Mouse (Mus musculus) C2C12 (cell line): Measurements from ENCODE around the gene Rbmxl2. TPM values are rescaled to one million over a fixed set of nuclear protein-coding genes. Genes with fewer than 3 reads are reported as not detected.

Source experiments
- H3K27me3 ChIP-seq: one replicate; pipeline ENCODE4 v1.6.1; 2011; ENCODE audit not compliant: control insufficient read depth, insufficient read depth, insufficient read length
- H3K36me3 ChIP-seq: one replicate; pipeline ENCODE4 v1.6.1; 2011; ENCODE audit not compliant: control insufficient read depth, insufficient read depth
- H3K4me3 ChIP-seq: one replicate; pipeline ENCODE4 v1.5.1; 2011; ENCODE audit warnings: mild to moderate bottlenecking, control low read depth; ENCODE audit not compliant: poor library complexity, insufficient read depth, severe bottlenecking
- H3K79me2 ChIP-seq: one replicate; pipeline ENCODE4 v1.6.1; 2011; ENCODE audit not compliant: control insufficient read depth, insufficient read depth
- H3K79me3 ChIP-seq: one replicate; pipeline ENCODE4 v1.6.1; 2011; ENCODE audit warnings: low read depth, control low read depth
- H3ac ChIP-seq: one replicate; pipeline ENCODE3; 2011; ENCODE audit warnings: low read depth; ENCODE audit not compliant: control insufficient read depth, insufficient read length
- CEBPB ChIP-seq: IDR thresholded peaks from one replicate; pipeline ENCODE4 v1.6.1; 2011; ENCODE audit warnings: low read depth, mild to moderate bottlenecking, control low read depth, moderate library complexity
- CTCF ChIP-seq: IDR thresholded peaks from one replicate; pipeline ENCODE4 v1.5.1; 2011; ENCODE audit not compliant: control insufficient read depth, insufficient read depth, insufficient read length
- FOSL1 ChIP-seq: IDR thresholded peaks from one replicate; pipeline ENCODE4 v1.8.0; 2011; ENCODE audit warnings: mild to moderate bottlenecking, low read length; ENCODE audit not compliant: poor library complexity, insufficient read depth, severe bottlenecking
- MAX ChIP-seq: IDR thresholded peaks from one replicate; pipeline ENCODE4 v1.6.1; 2011; ENCODE audit warnings: mild to moderate bottlenecking, control low read depth
- MYOD1 ChIP-seq: IDR thresholded peaks from one replicate; pipeline ENCODE4 v1.6.1; 2011; ENCODE audit warnings: low read depth; ENCODE audit not compliant: control insufficient read depth, insufficient read length
- MYOG ChIP-seq: IDR thresholded peaks from one replicate; pipeline ENCODE4 v1.6.1; 2011; ENCODE audit not compliant: control insufficient read depth, insufficient read length; ENCODE audit errors: extremely low read depth
- USF1 ChIP-seq: IDR thresholded peaks from one replicate; pipeline ENCODE4 v1.6.1; 2011; ENCODE audit warnings: low read depth, mild to moderate bottlenecking, control low read depth, moderate library complexity
- polyA plus RNA-seq: library from polyadenylated mRNA; unstranded; fragments of >200 nt; fragmentation: generic; extraction: Trizol; gene quantifications from one replicate; pipeline ENCODE4 v1.2.1, GENCODE M21; 2012; ENCODE audit warnings: missing spikeins

Rbmxl2 gene
- polyA plus RNA-seq, 1 experiment: not detected

DNA sequence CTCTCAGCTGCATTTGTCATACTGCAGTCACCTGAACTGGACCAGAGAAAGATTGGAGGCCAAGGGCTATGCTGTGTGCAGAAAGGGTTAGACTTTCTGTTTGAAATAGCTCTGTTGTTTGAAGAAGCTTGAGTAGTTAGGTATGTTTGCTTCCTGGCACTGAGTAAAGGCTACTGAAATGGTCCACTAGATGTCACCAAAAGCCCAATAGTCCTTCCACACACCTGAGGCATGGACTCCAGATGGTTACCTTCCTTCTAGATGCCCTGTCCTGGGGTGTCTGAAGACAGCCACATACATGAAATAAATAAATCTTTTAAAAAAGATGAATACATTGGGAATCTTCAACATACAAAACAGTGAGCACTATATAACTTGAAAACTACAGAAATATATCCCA lies 6.5 kb downstream of the Rbmxl2 start:
- no peaks in the 10 kb centered on the region for H3K36me3 ChIP-seq
- H3K27me3 ChIP-seq: no peaks in the 10 kb centered on the region
- H3ac ChIP-seq: no peak overlapping the region
- no peak overlapping the region for H3K4me3 ChIP-seq
- no peaks in the 10 kb centered on the region for H3K79me3 ChIP-seq
- TF ChIP-seq USF1 (no peak), FOSL1 (no peak), MAX (no peak), MYOG (no peak), CEBPB (no peak), MYOD1 (no peak), CTCF (no peak)
- H3K79me2 ChIP-seq: no peaks in the 10 kb centered on the region

DNA sequence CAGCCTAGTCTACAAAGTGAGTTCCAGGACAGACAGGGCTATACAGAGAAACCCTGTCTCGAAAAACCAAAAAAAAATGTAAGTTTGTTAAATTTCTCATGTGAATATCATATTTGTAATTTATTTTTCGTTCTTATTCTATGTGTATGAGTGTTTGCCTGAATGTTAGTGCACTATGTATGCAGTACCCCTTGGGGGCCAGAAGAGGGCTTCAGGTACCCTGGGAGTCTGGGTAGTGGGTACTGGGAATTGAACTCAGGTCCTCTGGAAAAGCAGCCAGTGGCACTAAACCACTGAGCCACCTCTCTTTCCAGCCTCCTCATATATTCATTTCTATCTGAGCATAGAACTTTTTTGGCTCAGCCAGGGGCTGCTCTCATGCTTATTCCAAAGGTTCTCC lies 7.6 kb downstream of the Rbmxl2 start:
- Histone ChIP-seq H3K79me3 (no peaks in the 10 kb centered on the region), H3K36me3 (no peaks in the 10 kb centered on the region), H3K4me3 (no peak overlapping the region), H3K27me3 (no peaks in the 10 kb centered on the region), H3ac (no peak overlapping the region), H3K79me2 (no peaks in the 10 kb centered on the region)
- no peak for TF ChIP-seq MAX
- TF ChIP-seq FOSL1: no peak
- TF ChIP-seq USF1: no peak
- no peak for TF ChIP-seq MYOG
- no peak for TF ChIP-seq CTCF
- no peak for TF ChIP-seq CEBPB
- no peak for TF ChIP-seq MYOD1

DNA sequence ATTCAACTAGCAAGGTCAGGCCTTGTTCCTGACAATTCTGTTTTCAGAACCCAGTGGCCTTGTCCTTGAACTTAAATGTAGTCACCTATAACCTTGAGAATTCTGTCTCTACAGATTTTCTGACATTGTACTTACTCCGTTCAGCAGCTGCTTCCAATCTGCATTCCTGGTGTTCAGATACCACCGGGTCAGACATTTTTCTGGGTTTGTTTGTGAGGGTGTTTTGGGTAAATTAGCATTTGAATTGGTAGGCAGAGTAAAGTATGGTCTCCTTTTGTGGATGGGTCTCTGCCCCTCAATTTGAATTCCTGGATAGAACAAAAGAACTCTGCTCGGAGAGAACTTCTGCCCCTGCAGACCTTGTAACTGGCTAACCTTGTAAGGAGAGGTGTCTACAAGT lies 27.6 kb downstream of the Rbmxl2 start:
- no peak for TF ChIP-seq MAX
- no peak for TF ChIP-seq USF1
- TF ChIP-seq MYOD1: no peak
- no peak for TF ChIP-seq CEBPB
- TF ChIP-seq MYOG: no peak
- TF ChIP-seq CTCF: no peak
- TF ChIP-seq FOSL1: no peak
- Histone ChIP-seq H3K27me3 (no peaks in the 10 kb centered on the region), H3K79me2 (no peaks in the 10 kb centered on the region), H3K36me3 (no peaks in the 10 kb centered on the region), H3K79me3 (no peaks in the 10 kb centered on the region), H3K4me3 (no peak overlapping the region), H3ac (no peak overlapping the region)

DNA sequence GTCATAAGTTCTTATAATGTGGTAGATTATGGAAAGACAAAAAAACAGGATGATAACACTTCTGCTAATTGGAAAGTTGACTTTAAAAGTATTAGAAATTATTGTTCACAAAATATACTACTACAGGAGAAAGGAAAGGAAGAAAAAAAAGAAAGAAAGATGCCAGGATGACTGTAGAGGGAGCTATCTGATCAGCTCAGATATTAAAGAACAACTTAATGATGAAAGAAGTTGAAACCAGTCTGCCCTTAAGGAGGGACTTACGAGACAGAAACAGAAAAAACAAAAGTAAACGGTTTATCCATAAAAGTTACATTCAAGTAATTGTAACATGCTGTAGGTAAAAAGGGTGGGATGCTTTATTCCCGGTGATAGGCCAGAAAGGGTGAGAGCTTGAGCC lies 28.3 kb downstream of the Rbmxl2 start:
- no peaks in the 10 kb centered on the region for H3K27me3 ChIP-seq
- no peak overlapping the region for H3ac ChIP-seq
- H3K79me3 ChIP-seq: no peaks in the 10 kb centered on the region
- H3K36me3 ChIP-seq: no peaks in the 10 kb centered on the region
- H3K79me2 ChIP-seq: no peaks in the 10 kb centered on the region
- TF ChIP-seq MAX (no peak), CTCF (no peak), FOSL1 (no peak), USF1 (no peak), MYOD1 (no peak), MYOG (no peak), CEBPB (no peak)
- H3K4me3 ChIP-seq: no peak overlapping the region

DNA sequence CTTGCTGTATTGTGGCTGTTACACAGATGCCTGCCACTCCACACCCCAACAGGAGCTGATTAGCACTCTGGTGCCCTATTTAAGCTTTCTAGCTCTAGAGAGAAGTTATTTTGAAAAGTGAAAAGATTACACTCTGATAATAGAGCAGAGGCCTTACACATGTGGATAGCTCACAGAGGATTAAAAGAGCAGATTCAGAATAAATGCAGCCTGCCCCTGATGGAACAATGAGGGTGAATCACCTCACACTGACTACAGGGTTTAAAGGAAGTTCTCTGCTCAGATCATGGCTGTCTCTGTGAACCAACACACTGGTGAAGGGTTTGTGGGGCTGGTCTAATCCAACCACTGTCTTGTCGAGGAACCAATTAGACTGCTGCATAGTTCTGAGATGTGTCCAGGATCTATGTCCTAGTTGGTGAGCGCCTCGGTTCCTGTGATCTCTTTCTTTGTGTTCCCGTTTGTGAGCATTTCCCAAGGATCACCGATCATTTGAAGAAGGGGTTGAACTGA lies 32.2 kb downstream of the Rbmxl2 start:
- H3K79me2 ChIP-seq: no peaks in the 10 kb centered on the region
- H3K4me3 ChIP-seq: no peak overlapping the region
- H3K79me3 ChIP-seq: no peaks in the 10 kb centered on the region
- H3K36me3 ChIP-seq: no peaks in the 10 kb centered on the region
- H3K27me3 ChIP-seq: no peaks in the 10 kb centered on the region
- no peak overlapping the region for H3ac ChIP-seq
- TF ChIP-seq MYOD1: no peak
- no peak for TF ChIP-seq MAX
- TF ChIP-seq CTCF: no peak
- TF ChIP-seq CEBPB: no peak
- TF ChIP-seq FOSL1: no peak
- TF ChIP-seq USF1: no peak
- TF ChIP-seq MYOG: no peak

DNA sequence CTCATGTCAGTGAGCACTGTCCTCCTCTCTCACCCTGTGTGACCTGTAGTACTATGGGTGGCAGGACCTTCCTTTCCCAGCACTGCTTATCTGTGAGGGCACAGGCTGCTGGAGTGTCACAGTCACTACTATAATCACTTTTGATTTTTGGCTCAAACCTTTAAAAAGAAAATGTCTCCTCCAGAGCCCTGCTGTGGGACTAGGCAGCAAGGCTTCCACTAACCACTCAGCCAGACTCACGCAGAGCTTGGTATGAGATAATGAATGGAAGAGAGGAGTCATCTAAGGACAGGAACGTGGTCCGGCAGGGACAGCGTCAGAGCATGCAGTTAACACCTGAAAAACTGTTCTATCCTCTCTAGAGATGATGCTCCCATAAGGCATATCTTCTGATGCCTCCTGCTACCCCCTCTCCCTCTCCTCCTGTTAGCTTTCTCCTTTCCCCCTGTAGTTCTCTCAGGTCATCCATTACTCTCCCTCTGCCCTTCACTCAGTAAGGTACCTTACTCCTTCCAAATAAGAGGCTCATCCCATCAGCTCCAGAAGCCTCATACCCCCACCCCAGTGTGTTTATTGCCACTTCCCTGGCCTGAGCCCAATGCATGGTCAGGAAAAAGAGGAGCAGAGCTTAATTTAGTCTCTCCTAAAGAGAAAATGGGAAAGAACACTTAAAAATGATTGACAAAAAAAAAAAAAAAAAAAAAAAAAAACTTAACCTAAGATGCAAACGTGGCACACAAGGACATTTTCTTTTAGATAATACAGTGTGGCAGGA lies 41.2 kb downstream of the Rbmxl2 start:
- H3K79me2 ChIP-seq: no peaks in the 10 kb centered on the region
- H3ac ChIP-seq: no peak overlapping the region
- no peaks in the 10 kb centered on the region for H3K79me3 ChIP-seq
- H3K27me3 ChIP-seq: no peaks in the 10 kb centered on the region
- H3K36me3 ChIP-seq: no peaks in the 10 kb centered on the region
- TF ChIP-seq CTCF: no peak
- no peak for TF ChIP-seq CEBPB
- no peak for TF ChIP-seq MYOD1
- no peak for TF ChIP-seq MAX
- TF ChIP-seq FOSL1: no peak
- TF ChIP-seq USF1: no peak
- TF ChIP-seq MYOG: no peak
- no peak overlapping the region for H3K4me3 ChIP-seq
